Mouse (Mus musculus) hindbrain, embryonic 16.5 days (tissue): ENCODE data around the gene Selenop. TPM values are rescaled to one million over a fixed set of nuclear protein-coding genes. Genes with fewer than 3 reads are reported as not detected.

ENCODE experiments used
- ATAC-seq: fragments of 200-750 bp; cut with Nextera tagmentation; 2 replicates; pipeline ENCODE4 v1.8.0; 2017; ENCODE audit warnings: moderate TSS enrichment, moderate library complexity
- H3K27ac ChIP-seq: fragments of 300-500 bp; sonication (generic); 2 replicates; pipeline ENCODE4 v1.5.1; 2014; ENCODE audit warnings: low read depth, mild to moderate bottlenecking, control low read depth, low read length, moderate library complexity
- H3K27me3 ChIP-seq: fragments of 300-500 bp; sonication (generic); replicated peaks from 2 replicates; pipeline ENCODE4 v1.6.1; 2014; ENCODE audit warnings: low read length; ENCODE audit not compliant: control insufficient read depth, insufficient read depth
- H3K36me3 ChIP-seq: fragments of 300-500 bp; sonication (generic); 2 replicates; pipeline ENCODE4 v1.6.1; 2014; ENCODE audit warnings: mild to moderate bottlenecking, low read length, moderate library complexity, mixed read lengths; ENCODE audit not compliant: control insufficient read depth, insufficient read depth
- H3K4me1 ChIP-seq: fragments of 300-500 bp; sonication (generic); 2 replicates; pipeline ENCODE4 v1.6.1; 2014; ENCODE audit warnings: low read depth, low read length; ENCODE audit not compliant: control insufficient read depth, insufficient read depth
- H3K4me2 ChIP-seq: fragments of 300-500 bp; sonication (generic); 2 replicates; pipeline ENCODE4 v1.6.1; 2014; ENCODE audit warnings: mild to moderate bottlenecking, low read length, control low read depth, moderate library complexity
- H3K4me3 ChIP-seq: fragments of 300-500 bp; sonication (generic); 2 replicates; pipeline ENCODE4 v1.5.1; 2014; ENCODE audit warnings: mild to moderate bottlenecking, low read length, control low read depth, moderate library complexity
- H3K9ac ChIP-seq: fragments of 300-500 bp; sonication (generic); 2 replicates; pipeline ENCODE4 v1.6.1; 2014; ENCODE audit warnings: low read depth, mild to moderate bottlenecking, control low read depth, low read length, moderate library complexity
- H3K9me3 ChIP-seq: fragments of 300-500 bp; sonication (generic); 2 replicates; pipeline ENCODE4 v1.6.1; 2014; ENCODE audit warnings: mild to moderate bottlenecking, low read length, moderate library complexity; ENCODE audit not compliant: control insufficient read depth
- WGBS: fragments of 180-500 bp; shearing (Covaris S2); extraction: QIAGEN DNeasy Blood & Tissue Kit; methylation state at CpG from one replicate; pipeline ENCODE4 v1.1.7; 2014; 5-methylcytosine and 5-hydroxymethylcytosine counted together
- polyA plus RNA-seq: library from polyadenylated mRNA; unstranded; fragments of >200 nt; fragmentation: Nextera tagmentation; extraction: Ambion mirVana; gene quantifications from 2 replicates; pipeline ENCODE4 v1.2.1, GENCODE M21; 2015

Gene Selenop
- polyA plus RNA-seq, 1 experiment from 2014 or later, result 166 TPM

DNA sequence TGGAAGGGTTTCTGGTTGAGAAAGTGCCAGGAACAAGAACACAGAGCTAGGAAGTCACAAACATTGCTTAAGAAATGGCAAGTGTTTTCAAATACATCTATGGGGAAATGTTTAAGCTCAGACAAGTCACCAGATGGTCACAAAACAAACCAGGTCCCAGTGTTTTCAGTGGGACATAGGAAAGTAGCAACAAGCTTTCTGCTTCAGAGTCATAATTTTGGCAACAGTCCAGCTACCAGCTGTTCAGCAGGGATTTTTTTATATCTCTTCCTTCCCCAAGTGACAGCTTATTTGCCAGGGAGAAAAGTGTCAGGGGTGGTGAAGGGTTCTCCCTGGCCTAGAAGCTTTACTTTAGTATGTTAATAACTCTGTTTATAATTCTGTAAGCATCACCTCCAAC lies 44.6 kb downstream of the Selenop start:
- H3K36me3 ChIP-seq, result no peaks in the 10 kb centered on the region
- no peaks in the 10 kb centered on the region for H3K4me1 ChIP-seq
- no peak overlapping the region for H3K4me2 ChIP-seq
- no peaks in the 10 kb centered on the region for H3K9me3 ChIP-seq
- H3K27me3 ChIP-seq, result no peaks in the 10 kb centered on the region
- H3K27ac ChIP-seq, result no peak overlapping the region
- H3K4me3 ChIP-seq, result no peak overlapping the region
- ATAC-seq, result no peak
- no peak overlapping the region for H3K9ac ChIP-seq

DNA sequence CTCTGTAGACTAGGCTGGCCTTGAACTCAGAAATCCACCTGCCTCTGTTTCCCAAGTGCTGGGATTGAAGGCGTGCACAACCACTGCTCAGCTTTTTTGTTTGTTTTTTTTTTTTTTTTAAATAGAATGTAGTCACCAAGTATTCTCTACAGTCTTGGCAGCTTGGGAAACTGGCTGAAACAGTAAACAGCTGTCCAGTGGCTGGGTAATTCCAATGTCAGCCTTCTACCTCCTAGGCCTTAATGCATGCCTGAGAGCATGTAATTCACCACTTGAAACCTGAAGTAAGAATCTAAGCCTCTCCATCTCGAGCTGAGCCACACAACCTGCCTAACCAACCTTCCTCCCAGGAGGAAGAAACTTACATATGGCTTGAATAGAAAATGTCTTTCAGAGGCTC lies 48.3 kb downstream of the Selenop start:
- no peaks in the 10 kb centered on the region for H3K9me3 ChIP-seq
- H3K27ac ChIP-seq, result no peak overlapping the region
- 84% methylated on average over 2 of the region's 2 CpGs for WGBS
- H3K36me3 ChIP-seq, result no peaks in the 10 kb centered on the region
- H3K4me1 ChIP-seq, result no peaks in the 10 kb centered on the region
- ATAC-seq, result no peak
- no peak overlapping the region for H3K4me3 ChIP-seq
- no peak overlapping the region for H3K9ac ChIP-seq
- no peak overlapping the region for H3K4me2 ChIP-seq
- H3K27me3 ChIP-seq, result no peaks in the 10 kb centered on the region

DNA sequence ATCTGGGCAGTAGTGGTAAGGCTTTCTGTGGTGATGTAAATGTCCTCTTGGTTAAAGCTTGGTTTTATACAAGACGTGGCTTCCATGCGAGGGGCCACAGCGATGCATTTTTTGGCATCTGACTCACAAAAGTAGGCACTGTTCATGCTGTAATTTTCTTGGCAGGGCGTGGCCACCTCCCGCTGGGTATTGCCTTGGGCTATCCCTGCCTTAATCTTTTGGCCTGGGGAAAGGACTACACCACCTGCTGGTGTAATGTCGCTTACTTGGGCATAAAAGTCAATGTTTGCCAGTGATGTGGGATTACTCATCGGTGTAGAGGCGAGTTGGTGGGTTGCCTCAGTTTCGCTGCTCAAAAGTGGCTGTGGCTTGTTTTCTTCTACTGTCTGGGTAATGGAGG lies 51.6 kb downstream of the Selenop start:
- H3K36me3 ChIP-seq, result no peaks in the 10 kb centered on the region
- WGBS, result 82% methylated on average over 9 of the region's 9 CpGs
- no peaks in the 10 kb centered on the region for H3K27me3 ChIP-seq
- H3K9ac ChIP-seq, result no peak overlapping the region
- H3K27ac ChIP-seq, result no peak overlapping the region
- H3K4me2 ChIP-seq, result no peak overlapping the region
- no peak for ATAC-seq
- H3K9me3 ChIP-seq, result no peaks in the 10 kb centered on the region
- no peaks in the 10 kb centered on the region for H3K4me1 ChIP-seq
- H3K4me3 ChIP-seq, result no peak overlapping the region

DNA sequence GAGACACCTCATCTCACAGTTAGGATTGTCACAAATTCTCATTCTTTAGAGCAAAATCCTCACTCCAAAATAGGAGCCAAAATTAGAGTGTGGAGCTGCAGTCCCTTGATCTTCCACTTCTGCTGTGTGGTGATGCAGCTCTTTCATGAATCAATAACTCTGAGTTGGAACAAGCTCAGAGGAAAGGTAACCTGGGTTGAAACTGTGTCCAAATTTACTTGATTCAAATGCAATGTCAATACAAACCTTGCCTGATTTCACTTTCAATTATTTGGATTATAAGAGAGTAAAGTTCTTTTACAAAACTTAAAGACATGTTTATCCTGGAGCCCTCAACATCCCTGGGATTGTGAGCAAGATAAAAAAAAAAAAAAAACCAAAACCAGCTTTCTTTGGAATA lies 54.7 kb downstream of the Selenop start:
- Histone ChIP-seq H3K27me3 (no peaks in the 10 kb centered on the region), H3K9ac (no peak overlapping the region), H3K9me3 (no peaks in the 10 kb centered on the region), H3K27ac (no peak overlapping the region), H3K4me1 (no peaks in the 10 kb centered on the region), H3K4me2 (no peak overlapping the region), H3K4me3 (no peak overlapping the region), H3K36me3 (no peaks in the 10 kb centered on the region)
- ATAC-seq, result no peak

Other genes starting within 250 kb of the Selenop start
- gene Ccdc152, start 35.0 kb downstream of the Selenop start, polyA plus RNA-seq, result 0.25 and 0.27 TPM in 2 replicates